Mouse (Mus musculus) cerebellum, postnatal 36 days (tissue): ENCODE data around the gene Il1rl2.
"Not testable (repeated sequence)": the region's sequence is repeated elsewhere in the genome, so short reads cannot be mapped to it uniquely, and the experiment has no call there.

Experiments used
- DNase-seq, 2 experiments: peaks; one replicate each; pipeline ENCODE4 v3.0.0; 2021 to 2022; ENCODE audit warnings: mixed read lengths in 2 of 2

Gene Il1rl2

DNA sequence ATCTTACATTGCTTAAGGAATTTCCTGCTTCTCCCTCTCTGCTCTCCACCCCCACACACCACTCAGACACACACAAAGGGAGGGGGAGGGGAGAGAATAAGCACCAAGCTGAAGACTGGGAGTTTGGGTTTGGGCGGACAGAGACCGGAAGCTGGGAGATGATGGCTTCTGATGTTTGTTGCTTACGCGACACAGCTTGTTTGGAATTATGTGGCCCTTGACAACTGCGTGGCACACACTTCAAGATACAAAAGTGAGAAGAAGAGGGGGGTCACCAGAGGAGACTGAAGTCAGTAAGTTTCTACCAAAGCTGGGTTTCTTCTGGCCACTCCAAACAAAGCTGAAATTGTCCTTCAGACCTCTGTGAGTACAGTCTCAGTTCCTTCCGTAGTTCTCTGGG, at the start of gene Il1rl2:
TSS of gene Il1rl2 (plus strand) at position 154 of the 400 bp plus-strand sequence.
- no peak for DNase-seq

DNA sequence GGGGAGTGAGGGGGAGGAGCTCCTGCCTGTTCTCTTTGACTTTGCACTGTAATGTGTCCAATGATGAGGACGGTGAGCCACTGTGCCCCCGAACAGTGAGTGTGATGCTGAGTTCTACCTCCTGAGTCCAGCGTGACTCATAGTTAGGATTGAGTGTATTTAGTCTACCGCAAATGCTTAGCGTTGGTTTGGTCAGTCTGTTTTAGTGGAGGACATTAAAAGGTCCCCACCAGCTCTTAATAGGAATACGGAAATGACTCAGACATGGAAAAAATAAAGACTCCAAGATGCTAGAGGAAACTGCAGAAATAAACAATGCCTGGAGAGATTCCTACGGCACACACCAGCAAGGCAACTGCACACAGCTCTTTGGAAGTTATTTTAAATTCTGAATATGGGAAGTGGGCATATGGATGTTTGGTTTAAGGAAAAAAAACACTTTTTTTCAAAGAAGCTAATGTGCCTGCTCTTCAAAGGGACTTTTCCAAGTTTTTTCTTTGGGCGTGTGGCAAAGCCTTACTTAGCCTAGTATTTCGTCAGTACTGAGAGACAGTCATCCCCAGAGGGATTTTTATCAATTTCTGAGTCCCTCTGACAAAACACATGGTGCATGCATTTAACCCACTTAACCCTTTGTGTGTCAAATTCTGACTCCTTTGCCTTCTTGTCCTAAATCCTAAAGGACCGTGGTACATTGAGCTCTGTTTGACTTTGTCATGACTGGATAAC, 49.0 kb upstream of the Il1rl2 start:
- DNase-seq, result no peak

DNA sequence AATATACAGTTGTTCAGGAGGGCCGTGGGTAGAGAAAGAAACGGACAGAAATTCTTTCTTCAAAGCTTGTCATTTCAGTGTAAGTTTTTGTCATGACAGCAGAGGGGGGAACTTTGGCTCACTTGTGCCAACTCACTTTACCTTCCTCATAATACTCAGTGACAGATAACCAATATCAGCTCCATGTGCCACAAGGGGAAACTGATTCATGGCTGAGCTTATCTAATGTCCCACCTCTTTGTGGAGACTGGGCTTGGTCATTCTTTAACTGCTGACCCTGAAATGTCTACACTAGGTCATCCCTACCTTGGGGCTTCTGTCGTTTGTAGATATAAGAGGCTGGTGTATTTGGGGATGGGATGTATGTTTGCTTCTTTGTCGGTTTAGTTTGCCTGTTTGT, 46.5 kb upstream of the Il1rl2 start:
- DNase-seq, result no peak

DNA sequence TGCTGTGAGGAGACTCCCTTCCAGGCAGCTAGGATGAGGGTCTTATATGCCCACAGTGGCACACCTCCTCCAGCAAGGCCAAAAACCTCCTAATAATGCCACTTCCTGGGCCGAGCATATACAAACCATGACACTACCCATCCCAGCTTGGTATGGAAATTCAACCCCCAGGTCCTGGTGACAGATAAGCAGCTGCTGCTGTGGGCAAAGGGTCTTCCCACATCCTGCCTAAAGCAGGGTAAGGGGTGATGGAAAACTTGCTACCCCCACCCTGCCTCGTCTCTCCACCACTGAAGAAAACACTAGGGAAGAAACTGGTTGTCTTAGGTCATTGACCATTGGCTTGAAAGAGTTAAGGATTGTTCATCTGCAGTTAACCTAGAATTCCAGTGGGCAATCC, 45.7 kb upstream of the Il1rl2 start:
- DNase-seq, result no peak

DNA sequence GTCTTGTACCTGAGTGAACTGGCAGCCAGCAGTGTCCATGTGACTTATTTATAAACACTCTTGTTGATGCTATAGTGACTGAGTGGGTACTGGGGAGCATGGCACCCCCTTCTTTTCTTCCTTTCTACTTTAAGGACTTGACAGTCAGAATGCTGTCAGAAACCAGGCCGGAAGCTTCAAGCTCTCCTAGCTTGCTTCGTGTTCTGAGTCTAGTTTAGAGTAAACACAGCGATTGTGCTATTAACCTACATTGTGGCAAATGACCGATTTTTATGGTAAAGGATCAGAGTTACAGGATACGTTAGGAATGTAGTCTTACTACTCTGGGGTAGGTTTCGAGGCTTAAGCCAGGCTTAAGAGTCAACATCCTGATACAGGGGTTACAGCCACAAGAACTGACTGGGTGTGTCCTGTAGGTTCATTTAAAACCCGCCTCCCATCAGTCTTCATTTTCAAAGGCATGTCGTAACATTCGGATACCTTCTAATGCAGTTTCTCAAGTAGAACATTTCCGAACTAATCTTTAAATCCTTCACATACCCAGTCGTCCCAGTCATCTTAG, 45.1 kb upstream of the Il1rl2 start:
- DNase-seq, result no peak

DNA sequence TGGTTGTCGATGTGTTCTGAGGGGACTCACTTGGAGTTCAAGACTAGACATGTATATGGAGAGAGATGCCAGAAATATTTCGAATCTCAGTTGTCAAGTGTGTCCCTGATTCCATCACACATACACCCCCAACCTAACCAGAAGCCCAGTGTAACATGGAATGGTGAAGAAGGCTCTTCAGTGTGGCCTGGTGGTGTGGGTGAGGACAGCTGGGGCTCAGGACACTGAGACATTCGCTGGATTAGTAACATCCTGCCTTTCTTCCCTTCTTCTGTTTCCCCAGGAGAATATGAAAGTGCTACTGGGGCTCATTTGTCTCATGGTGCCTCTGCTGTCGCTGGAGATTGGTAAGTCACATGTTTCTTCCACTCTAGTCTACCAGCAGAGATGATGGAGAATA, 42.5 kb upstream of the Il1rl2 start:
- no peak for DNase-seq

DNA sequence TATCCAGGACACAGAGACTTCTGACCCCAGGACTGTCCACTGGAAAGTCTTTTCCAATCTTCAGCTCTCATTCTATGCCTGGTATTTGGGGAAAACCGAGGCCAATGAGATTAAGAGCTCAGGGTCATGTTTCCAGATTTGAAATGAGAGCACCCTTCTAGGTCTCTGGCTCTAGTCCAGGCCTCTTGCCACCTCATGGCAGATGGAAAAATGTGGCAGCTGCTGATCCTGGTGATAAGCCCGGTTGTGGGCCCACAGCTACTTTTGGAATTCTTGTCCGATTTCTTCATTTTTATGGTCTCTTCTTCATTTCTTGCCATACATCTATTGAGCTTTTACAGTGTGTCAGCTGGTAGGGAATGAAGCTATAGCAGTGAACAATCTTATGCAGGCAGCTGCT, 42.0 kb upstream of the Il1rl2 start:
- DNase-seq, result no peak

DNA sequence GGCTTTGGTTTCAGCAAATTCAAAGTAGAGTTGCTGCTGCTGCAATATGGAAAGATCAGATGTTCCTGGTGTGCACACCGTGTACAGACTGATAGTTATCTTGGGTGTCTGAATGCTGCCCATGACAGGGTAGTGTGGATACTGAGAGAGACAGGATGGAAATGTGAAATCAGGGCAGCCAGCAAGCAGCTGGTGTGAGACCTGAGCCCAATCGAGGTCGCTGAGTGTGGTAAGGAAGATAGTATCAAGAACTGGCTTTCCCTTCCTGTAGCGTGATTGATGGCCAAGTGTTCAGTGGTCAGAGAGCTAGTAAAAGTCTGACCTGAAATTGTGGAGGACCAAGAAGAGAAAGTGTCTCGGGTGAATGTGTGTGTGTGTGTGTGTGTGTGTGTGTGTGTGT, 40.4 kb upstream of the Il1rl2 start:
- no peak for DNase-seq

DNA sequence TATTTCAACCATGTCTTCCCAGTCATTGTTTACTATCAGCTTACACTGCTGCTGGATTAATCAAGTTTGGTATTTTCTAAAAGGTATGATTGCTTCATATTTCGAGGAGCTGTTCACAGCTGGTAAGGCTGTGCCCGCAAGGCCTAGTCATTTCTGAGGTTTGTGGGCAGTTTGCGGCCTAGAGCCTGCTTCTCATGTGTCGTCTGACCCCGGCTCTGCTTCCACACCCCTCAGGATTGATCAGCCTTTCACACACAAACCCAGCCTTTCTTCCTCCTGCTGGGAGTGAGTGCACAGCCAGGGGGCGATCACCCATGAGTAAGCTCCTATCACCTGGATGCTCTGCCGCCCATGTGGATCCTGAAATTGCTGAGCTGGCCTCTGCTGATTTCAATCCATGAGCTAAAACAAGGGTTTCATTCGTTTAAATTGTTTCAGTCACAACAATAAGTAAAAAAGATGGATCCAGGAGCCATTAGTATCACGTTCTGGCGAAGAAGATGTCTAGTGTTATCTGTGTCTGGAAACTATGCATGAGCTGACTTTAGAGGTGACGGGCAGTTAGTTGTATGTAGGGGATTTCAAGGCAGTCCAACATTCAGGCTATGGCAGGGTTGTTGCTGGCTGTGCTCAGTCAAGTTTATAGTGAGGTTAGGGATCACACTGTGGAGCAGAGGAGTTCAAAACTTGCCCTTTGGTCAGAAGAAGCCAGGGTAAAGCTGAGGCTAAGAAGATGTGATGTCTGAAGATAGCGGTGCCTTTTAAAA, 33.7 kb upstream of the Il1rl2 start:
- no peak for DNase-seq

DNA sequence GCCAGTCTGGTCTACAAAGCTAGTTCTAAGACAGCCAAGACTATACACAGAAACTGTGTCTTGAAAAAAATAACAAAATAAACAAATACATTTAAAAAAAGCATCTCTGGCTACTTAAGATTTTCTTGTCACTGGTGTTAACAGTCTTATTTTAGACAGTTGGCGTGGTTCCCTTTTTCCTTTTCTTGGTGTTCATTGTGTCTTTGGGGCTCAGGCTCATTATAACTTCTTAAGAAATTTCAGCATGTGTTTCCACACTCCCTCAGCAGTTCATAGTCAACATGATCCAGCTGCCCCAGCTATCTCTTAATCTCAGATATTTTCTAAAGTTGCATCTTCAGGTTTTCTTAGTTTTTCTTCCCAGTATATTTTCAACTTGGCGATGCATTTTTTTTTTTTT, 32.2 kb upstream of the Il1rl2 start:
- DNase-seq, result no peak

DNA sequence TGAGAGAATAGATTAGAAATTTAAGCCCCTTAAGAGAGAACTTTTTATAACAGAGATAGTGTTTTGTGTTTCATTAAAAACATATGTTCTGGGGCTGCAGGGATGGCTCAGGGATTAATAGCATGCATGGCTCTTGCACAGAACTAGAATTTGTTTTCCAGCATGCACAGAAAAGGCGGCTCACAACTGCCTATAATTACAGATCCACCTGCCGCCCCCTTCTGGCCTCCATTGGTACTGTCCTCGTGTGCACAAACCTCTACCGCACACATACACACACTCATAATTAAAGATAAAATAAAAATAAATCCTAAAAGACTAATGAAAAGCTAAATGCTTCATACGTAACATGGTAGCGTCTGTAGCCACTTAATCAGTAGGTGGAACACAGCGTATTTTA, 30.5 kb upstream of the Il1rl2 start:
- no peak for DNase-seq

DNA sequence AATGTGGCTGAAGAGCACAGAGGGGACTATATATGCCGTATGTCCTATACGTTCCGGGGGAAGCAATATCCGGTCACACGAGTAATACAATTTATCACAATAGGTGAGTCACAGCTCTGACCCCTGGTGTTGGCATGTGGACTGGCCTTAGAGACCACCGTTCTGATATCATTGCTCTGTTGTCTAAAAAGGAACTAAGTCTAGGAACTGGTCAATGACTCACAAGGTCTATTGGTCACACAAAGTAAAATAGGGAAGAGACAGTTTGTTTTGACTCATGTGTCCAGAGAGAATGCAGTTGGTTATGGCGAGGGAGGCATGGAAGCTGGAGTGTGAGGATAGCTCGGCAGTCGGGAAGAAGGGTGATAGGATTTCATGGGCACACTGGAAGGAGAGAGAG, 29.6 kb upstream of the Il1rl2 start:
- DNase-seq, result no peak

DNA sequence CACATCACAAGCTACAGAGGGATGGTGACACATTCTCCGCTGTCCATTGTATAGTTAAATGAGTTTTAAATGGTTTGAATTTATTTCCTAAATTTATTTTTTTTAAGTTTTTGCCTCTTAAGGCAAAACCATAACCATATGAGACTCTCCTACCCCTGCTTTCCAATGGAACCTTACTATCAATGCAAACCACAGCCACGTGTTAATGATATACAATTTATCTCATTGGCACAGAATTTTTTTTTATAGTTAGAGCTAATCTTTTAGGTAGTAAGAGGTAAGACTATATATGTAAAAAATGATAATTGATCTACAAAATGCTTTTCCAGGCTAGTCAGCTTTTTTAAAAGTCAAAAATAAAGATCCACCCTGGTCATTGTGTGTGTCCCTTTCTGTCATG, 26.4 kb upstream of the Il1rl2 start:
- no peak for DNase-seq

DNA sequence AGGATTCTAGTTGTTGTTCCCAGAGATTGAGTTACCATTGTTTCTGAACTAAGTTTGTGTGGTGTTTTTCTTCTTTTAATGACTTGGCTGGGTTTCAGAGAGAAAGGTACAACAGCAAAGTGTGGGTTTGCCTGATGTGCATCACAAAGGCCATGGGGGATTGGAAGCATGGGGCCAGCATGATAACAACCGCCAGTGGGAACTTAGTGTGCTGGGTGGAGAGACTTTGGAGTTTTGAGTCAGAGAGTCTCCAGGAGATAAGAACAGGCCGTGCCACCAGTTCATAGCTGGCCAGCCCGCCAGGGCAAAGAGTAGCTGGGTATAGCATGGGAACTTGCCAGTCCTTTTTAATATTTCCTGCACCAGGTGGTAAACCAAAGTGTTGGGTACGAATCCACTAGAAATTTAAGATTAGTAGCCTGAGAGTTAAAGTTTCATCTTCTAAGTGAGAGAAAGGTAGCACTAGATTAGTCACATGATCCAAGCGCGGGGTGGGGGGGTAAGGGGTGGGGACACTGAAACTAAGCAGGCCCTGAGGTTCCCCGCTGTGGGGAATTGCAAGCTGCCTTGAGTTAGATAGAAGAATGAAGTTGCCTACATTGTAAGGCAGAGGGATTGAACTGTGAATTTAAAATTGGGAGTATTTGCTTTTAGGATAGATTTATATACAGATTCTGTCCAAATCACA, 21.1 kb upstream of the Il1rl2 start:
- no peak for DNase-seq

DNA sequence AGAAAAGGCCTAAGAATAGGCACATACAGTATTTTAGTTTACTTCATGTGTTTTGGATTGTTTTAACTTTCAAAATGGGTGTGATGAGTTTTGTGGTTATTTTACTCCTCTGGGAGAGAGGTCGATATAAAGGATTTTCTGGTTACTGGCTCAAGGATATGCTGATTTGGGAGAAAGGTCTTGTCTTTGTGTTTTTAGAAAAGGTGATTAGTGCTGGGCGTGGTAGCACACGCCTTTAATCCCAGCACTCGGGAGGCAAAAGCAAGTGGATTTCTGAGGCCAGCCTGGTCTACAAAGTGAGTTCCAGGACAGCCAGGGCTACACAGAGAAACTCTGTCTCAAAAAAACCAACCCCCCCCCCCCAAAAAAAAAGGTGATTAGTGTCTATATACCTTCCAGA, 20.1 kb upstream of the Il1rl2 start:
- DNase-seq, result not testable (repeated sequence)

DNA sequence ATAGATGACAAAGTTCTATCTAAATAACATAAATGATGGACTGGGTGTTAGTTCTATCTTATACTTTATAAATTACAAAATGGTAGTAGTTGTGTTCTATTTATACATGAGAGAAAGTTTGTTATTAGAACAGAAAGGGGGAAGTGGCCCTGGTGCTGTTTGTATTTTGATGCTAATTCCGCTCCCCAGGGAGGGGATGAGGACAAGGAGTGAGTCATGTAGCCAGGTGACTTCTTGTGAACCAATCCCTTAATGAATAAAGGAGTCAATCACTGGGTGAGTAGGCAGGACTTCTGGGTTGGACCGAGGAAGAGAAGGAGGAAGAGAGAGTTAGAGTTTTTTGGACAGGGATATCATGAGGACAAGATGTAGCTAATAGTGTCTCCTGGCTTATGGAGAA, 18.3 kb upstream of the Il1rl2 start:
- DNase-seq, result no peak

DNA sequence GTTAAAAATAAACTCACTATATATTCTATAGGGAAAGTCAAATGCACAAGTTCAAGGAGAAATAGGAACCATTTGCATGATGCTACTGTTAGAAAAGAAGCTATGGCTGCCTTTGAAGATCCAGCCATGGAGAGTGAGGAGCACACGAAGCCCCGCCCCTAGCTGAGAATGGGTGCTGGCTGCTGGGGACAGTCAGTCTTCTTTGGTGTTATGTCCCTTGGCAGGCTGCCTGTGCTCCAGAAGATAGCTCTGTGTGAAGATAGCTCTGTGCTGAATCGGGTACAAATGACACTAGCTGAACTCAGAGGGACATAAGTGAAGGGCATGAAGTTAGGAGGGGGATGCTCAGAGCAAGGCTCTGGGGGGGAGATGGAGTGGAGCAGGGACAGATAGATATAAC, 13.3 kb upstream of the Il1rl2 start:
- DNase-seq, result no peak

DNA sequence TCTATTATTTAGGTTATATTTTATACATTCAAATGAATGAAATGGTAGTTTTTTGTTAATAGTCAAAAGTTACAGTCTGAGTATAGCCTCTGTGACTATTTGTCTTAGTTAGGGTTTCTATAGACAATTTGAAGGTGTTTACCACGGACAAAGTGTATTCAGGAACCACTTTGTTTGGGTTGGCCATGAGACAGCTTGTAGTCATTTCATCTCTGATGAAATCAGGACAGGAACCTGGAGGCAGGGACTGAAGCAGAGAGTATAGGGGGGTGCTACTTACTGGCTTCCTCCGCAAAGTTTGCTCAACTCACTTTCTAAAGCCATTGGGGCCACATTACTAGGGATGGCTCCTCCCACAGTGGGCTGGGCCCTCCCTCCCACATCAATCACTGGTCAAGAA, 12.8 kb upstream of the Il1rl2 start:
- DNase-seq, result no peak

DNA sequence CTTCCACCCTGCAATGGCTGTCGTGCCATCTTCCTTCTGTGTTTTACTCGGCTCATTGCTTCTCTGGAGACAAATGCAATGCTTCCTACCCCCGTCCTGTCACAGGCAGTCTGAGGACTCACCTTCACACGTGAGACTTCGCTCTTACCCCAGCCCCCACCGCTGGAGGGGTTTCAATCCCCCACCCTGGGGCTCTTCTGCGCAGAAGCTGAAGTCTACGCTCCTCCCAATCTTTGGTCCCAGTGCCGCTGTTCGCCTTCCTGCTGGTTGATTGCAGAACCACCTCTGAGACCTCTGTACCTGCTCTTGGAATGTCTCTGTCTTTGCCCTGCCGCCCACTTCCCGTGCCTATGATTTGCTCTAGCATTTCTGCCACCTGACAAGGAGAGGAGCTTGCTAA, 10.4 kb upstream of the Il1rl2 start:
- DNase-seq, result no peak

DNA sequence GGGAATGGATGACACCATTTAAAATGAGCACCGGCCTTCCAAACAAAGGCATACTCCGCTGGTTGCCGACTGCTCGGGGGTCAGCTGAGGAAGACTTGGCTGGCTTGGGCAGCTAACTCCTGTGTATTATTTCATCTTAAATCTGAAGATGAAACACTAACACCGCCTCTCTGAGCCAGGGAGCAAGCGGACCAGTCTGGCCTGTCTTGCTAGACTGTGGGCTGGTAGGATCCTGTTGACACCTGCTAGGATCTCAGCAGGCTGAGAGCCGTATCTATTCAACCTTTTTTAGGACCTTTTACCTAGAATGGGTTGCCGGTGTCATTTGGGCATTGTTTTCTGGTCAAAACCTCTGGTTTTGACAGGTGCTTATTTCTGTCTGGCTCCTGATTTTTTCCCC, 6.8 kb upstream of the Il1rl2 start:
- DNase-seq, result no peak

DNA sequence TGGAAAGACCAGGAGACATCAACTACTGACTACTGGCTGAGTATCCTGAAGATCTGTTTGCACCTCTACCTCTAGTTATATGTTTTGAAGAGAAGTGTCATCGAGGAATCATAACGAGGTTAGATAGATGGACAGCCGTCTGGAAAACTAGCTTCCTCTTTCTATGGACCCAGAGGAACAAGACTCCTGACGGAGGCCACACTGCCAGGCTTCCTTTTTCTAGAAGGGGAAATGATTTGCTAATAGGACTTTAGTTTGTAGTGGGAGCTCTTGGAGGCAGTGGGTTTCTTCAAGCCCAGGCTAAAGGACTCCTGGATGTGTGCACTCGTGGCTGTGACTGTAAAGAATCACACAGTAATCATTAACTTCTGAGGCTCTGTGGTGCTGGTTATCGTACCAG, 2.6 kb upstream of the Il1rl2 start:
- no peak for DNase-seq

DNA sequence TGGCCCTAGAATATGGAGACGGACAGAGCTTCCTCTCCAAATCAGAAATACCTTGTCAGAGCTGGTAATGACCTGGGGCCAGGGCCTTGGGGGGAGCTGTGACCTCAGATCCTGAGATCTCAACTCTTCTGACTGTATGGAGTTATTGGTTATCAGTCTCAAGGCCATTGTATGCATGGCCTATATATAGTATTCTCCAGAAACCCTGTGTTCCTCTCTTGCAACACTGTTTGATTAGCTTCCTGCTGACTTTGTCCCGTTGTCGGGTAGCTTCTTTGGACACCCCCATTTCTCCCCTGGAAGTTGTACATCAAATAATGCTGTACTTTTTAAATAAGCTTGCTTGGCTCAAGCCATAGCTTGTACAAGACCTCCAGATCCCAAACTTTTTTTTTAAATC, 1.9 kb upstream of the Il1rl2 start:
- no peak for DNase-seq

DNA sequence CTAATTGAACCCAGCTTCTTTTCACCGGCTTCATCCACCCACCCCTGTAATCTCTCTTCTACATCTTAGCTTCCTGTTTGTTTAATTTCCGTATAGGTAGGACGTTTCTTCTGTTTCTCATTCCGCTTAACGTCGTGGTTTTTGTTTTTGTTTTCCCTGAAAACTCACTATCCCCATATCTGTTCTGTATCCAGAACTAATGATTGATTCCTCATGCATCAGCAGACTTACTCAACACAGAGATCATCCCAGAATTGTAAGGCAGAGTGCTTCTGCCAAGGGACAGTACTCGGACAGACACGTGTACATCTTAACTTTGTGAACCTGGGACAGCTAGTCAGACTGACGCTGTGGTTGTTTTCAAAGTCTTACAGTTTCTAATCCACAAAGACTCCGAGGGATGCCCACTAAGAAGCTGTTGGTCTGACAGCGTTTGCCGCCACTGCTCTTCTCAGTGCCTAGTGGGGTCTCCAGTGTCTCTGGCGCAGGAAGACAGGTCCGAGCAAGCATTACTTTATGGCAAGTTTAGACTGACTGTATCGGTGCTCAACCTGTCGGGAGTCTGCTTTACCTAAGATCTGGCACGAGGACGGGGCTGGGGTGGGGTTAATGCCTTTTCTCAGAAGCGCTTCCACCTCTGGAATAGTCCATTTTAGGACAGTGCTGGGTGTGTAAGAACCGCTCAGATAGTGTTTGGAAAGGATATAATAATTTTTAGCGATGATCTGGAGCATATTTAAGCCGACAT, 719 bp downstream of the Il1rl2 start:
- no peak for DNase-seq
